Mouse (Mus musculus) monocyte, adult 5-6 weeks (primary cell): Measurements from ENCODE around the gene 2310033P09Rik. TPM values are rescaled to one million over a fixed set of nuclear protein-coding genes. Genes with fewer than 3 reads are reported as not detected.

Experiments used
- ATAC-seq: fragments of 153-309, 156-312 bp; replicated peaks from 2 replicates; pipeline ENCODE4 v1.8.0; 2017; ENCODE audit warnings: mild to moderate bottlenecking; ENCODE audit not compliant: low TSS enrichment, insufficient number of reproducible peaks, severe bottlenecking, poor library complexity, low FRiP score
- total RNA-seq: library from RNA; stranded (forward); fragments of 200-1000, 200-491, 200-594 nt; gene quantifications from 3 replicates; pipeline ENCODE4 v1.2.3, GENCODE M21; 2017

Gene 2310033P09Rik
- total RNA-seq, 1 experiment from 2014 or later, result 16.8 TPM

GRCm38 (mm10) chr11:59225167-59225566 lies 17.0 kb downstream of the 2310033P09Rik start:
- no peak for ATAC-seq

- ATAC-seq, result no peak
Observed at GRCm38 (mm10) chr11:59226251-59226650, 18.1 kb downstream of the 2310033P09Rik start.

DNA sequence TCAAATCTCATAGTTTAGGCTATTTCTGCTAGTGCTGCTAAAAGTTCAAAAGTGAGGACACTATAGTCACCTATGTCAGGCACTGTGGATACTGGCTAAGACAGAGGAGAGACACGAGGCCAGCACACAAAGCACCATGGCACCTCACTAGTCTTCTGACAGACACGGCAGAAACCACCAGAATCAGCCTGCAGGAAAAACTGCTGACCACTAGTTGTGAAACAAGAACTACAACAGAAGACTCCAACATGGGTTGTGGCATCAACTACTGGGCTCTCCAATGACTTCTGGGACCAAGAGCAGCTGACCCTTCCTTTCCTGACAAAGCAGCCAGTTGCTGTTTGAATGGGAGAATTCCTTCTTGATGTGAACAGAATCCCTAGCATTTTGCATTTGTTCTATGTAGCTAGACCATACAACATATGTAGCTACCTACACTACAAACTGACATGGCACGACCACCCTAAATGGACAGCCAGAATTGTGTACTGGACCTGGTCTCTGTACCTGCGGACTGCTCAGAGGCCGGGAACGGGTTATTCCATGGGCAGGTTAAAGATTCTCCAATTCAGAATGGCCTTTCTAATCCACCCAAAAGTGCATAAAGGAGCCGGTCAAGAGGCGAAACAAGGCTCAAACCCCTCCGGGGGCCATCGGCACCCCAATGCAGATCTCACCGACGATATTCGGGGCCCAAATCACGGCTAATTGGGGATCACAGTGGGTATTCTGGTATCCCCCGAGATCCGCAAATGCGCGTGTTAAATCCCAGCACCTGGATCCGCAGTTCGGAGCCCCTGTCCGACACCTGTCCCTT lies 18.9 kb downstream of the 2310033P09Rik start:
- ATAC-seq, result no peak

- ATAC-seq, result no peak
Observed at GRCm38 (mm10) chr11:59227604-59228121, 19.5 kb downstream of the 2310033P09Rik start.

- ATAC-seq, result peak; percentile 77
Observed at GRCm38 (mm10) chr11:59228122-59228953, 20.2 kb downstream of the 2310033P09Rik start, which contains the start of gene Arf1. Arf1 (minus strand) TSS chr11:59228270.

DNA sequence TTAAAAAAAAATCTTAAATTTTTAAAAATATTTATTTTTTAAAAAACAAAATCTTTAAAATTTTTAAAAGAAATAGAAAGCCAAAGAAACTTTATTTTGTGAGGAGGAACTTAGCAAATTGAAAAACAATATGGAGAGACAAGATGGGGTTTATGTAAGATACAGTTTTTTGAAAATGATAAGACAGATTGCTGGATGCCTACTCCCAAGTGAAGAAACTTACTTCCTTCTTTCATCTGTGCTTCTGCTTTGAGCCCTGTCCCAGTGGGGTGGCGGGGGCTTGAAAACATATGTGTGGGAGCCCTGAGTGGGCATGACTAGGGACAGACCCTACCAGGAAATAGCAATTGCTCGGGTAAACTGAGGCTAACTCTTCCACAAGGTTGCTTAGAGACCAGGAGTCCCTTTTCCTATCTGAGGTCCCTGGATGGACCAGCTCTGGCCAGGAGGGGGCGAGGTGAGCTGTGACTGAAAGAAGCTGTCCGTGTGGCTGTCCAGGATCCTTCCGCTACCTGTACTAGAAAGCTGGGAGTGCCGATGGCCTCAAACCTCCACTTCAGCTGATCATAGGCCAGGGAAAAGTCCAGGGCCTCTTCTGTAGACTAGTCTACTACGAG lies 22.1 kb downstream of the 2310033P09Rik start:
- ATAC-seq, result 0 out of 2 replicates have a peak, but pooled peaks have one; percentile 7

DNA sequence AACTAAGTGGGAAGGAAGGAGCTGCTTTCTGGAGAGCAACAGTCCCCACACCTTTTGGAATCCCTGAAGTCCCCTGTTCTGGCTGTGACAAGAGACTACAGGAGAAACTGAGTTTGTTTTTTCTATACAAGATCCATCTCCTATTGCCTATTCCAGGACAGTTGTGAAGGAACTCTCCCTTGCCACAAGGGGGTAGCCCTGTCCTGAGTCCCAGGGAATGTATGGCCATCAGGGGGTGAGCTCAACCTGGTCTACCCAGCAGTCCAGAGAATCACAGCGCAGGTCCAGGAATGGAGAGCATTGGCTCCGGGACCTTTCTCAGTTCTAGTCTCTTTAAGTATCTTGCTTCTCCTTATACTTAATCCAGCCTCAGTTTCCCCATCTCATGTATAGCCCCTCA lies 24.7 kb downstream of the 2310033P09Rik start:
- no peak for ATAC-seq

DNA sequence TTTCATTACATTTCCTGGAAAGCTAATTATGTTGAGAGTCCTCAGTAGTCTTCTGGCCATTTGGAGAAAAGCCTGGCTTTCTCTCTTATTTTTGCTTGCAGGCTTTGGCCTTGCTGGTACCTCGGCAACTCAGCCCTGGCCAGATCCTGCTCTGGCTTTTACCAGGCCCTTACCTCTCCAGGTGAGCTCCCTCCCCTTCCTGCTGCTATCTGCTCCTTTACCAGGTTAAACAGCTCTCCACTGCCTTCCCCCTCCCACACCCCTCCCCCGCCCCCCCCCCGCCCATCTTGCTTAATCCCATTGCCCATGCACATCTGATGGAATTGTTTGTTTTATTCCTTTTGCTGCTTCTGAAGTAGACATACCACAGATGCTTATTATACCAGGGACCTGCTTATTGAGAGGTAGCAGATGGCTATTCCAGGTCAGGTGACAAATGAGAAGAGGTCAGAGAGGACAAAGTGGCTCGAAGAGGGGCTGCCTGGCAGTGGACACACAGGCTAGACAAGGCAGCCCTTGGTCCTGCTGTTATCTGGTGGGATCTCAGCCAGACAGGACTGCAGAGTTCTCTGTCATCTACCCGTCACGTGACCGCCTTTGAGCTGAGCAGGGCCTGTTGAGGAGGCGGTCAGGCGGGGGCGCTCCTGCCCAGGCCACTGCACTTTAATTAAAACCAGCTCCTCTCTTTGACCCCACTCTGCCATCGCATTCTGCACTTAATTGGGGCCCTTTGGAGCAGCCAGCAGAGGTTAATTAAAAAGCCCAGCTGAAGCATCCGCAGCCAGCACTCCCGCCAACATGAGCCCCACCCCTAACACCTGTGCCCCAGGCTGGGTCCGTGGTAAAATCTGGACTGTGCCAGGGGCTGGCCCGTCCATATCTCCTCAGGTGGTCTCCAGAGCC lies 30.7 kb downstream of the 2310033P09Rik start:
- ATAC-seq, result no peak

DNA sequence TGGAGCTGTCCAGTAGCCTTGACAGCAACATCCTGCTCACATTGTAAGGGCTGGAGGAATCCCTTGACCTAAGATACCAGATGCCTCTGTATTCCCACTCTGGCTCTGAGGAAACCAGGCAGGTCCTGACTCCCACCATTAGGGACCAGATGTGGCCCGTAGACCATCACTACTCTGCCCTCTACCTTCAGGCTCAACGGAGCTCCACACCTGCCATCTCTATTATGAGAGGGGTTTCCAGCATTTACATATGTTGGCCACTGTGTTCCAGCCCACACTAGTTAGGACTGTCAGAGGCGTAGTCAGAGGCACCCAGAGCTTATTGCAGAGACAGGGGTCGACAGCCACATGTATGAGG lies 31.3 kb downstream of the 2310033P09Rik start:
- no peak for ATAC-seq

DNA sequence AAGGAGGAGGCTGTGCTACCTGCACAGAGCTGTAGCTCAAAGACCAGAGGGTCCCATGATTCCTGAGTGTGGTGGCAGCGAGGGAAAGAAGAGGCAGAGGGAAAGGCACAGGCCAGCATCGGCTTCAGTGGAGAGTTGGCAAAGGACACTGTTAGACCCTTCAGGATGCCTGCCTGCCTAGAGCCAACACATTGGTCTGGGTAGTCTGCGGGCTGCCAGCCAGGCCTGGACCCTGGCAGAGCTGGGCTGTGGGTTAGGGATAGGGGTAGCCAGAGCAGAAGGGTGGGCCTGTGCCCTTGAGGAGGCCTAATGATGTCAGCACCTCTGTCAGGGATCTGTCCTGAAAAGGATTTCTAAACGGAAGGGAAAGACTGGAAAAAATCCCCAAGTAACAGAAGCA lies 31.7 kb downstream of the 2310033P09Rik start:
- no peak for ATAC-seq

GRCm38 (mm10) chr11:59241841-59242240 lies 33.7 kb downstream of the 2310033P09Rik start:
- ATAC-seq, result no peak

DNA sequence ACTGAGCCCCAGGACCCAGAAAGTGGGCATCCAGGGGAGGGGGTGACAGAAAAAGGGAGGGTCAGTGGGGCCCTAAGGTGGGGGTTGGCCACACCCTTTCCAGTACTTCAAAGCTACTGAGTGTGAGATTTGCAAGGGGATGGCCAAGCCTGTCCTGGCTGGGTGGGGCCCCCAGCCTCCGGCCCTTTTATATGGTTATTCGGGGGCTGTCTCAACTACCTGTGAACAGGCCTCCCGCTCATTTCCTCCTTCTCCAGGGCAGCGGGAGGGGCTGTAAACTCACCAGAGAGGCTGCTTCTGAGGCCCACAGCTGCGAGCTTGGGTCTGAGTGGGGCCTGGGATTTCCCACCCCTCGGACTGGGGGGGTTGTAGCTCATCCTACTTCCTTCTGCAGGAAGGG lies 35.7 kb downstream of the 2310033P09Rik start:
- ATAC-seq, result no peak

- no peak; the same call in 1 of the 2 replicates for ATAC-seq
Observed at GRCm38 (mm10) chr11:59248101-59248500, 40.0 kb downstream of the 2310033P09Rik start.

DNA sequence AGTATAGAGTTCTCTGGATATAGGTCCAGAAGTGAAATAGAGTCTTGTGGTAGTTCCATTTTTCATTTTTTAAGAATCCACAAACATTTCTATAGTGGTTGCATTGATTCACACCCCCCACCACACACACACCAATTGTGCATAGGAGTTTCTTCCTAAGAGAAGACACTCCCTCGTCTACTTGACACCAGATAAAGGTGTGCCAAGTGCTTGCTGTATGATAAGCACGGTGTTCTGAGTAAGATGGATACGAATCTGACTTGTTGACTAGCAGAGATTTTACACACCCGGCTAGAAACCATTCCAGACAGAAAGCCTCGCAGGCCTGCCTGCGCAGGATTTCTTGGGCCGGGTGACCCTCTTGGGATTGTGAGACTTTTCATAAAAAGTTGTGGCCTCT lies 51.5 kb downstream of the 2310033P09Rik start:
- no peak for ATAC-seq

Other genes starting within 250 kb of the 2310033P09Rik start
- gene Trim11, start 230.2 kb upstream of the 2310033P09Rik start, total RNA-seq, result 32.0 to 47.3 TPM (median 32.7 TPM) in 3 replicates
- under 0.01 to 0.58 TPM in 2 of 3 replicates, not detected in the other for gene Obscn, start 71.9 kb upstream of the 2310033P09Rik start, total RNA-seq
- gene Iba57, start 44.6 kb upstream of the 2310033P09Rik start, total RNA-seq, result 4.1 to 15.4 TPM (median 6.4 TPM) in 3 replicates
- not detected in 3 replicates for gene Gjc2, start 25.1 kb upstream of the 2310033P09Rik start, total RNA-seq
- 23.1 to 45.9 TPM (median 32.7 TPM) in 3 replicates for gene Guk1, start 16.1 kb upstream of the 2310033P09Rik start, total RNA-seq
- 21.2 to 48.1 TPM (median 23.8 TPM) in 3 replicates for gene Mrpl55, start 5.8 kb upstream of the 2310033P09Rik start, total RNA-seq
- 337 to 405 TPM (median 396 TPM) in 3 replicates for gene Arf1, start 19.9 kb downstream of the 2310033P09Rik start, total RNA-seq
- gene Wnt3a, start 82.4 kb downstream of the 2310033P09Rik start, total RNA-seq, result not detected in 3 replicates
- gene Wnt9a, start 98.6 kb downstream of the 2310033P09Rik start, total RNA-seq, result 0.10 TPM in 1 of 3 replicates, not detected in the others
- gene Prss38, start 167.3 kb downstream of the 2310033P09Rik start, total RNA-seq, result not detected in 3 replicates
- 4.3 to 8.3 TPM (median 5.5 TPM) in 3 replicates for gene Jmjd4, start 241.7 kb downstream of the 2310033P09Rik start, total RNA-seq
- gene Snap47, start 242.9 kb downstream of the 2310033P09Rik start, total RNA-seq, result 5.6 to 17.7 TPM (median 6.0 TPM) in 3 replicates